Mouse (Mus musculus): ENCODE results near the gene 1700061G19Rik.
"Not testable (repeated sequence)": the region's sequence is repeated elsewhere in the genome, so short reads cannot be mapped to it uniquely, and the experiment has no call there.

Gene 1700061G19Rik

GRCm38 (mm10) chr17:56871767-56872166 lies 3.5 kb upstream of the 1700061G19Rik start:
- no peak for DNase-seq (ENCODE audit: low read depth, low spot score)

- no peak for DNase-seq (ENCODE audit: low read depth, low spot score)
Measured at GRCm38 (mm10) chr17:56872512-56872911, 2.8 kb upstream of the 1700061G19Rik start.

- DNase-seq (ENCODE audit: low read depth, low spot score): no peak
Measured at GRCm38 (mm10) chr17:56874237-56874636, 1.0 kb upstream of the 1700061G19Rik start, which contains the start of gene Acsbg2. Gene Acsbg2 (minus strand): TSS chr17:56874447.

- no peak for DNase-seq (ENCODE audit: low read depth, low spot score)
Measured at GRCm38 (mm10) chr17:56876465-56876864, 1.2 kb downstream of the 1700061G19Rik start.

- no peak for DNase-seq (ENCODE audit: low read depth, low spot score)
Measured at GRCm38 (mm10) chr17:56876981-56877380, 1.7 kb downstream of the 1700061G19Rik start.

- no peak for DNase-seq (ENCODE audit: low read depth, low spot score)
Measured at GRCm38 (mm10) chr17:56877426-56877825, 2.1 kb downstream of the 1700061G19Rik start.

GRCm38 (mm10) chr17:56883612-56884011 lies 8.3 kb downstream of the 1700061G19Rik start:
- no peak for DNase-seq (ENCODE audit: low read depth, low spot score)

GRCm38 (mm10) chr17:56884331-56884730 lies 9.1 kb downstream of the 1700061G19Rik start:
- DNase-seq (ENCODE audit: low read depth, low spot score): no peak

GRCm38 (mm10) chr17:56884809-56885208 lies 9.5 kb downstream of the 1700061G19Rik start:
- no peak for DNase-seq (ENCODE audit: low read depth, low spot score)

- no peak for DNase-seq (ENCODE audit: low read depth, low spot score)
Measured at GRCm38 (mm10) chr17:56888050-56888449, 12.8 kb downstream of the 1700061G19Rik start.

GRCm38 (mm10) chr17:56890018-56890417 lies 14.7 kb downstream of the 1700061G19Rik start:
- DNase-seq (ENCODE audit: low read depth, low spot score): no peak

GRCm38 (mm10) chr17:56895368-56895918 lies 20.2 kb downstream of the 1700061G19Rik start:
- DNase-seq (ENCODE audit: low read depth, low spot score): no peak

GRCm38 (mm10) chr17:56896513-56897129 lies 21.3 kb downstream of the 1700061G19Rik start:
- DNase-seq (ENCODE audit: low read depth, low spot score): no peak

- peak; percentile 70 for DNase-seq (ENCODE audit: low read depth, low spot score)
Measured at GRCm38 (mm10) chr17:56897630-56898195, 22.4 kb downstream of the 1700061G19Rik start.

GRCm38 (mm10) chr17:56902698-56903097 lies 27.4 kb downstream of the 1700061G19Rik start:
- DNase-seq (ENCODE audit: low read depth, low spot score): no peak

GRCm38 (mm10) chr17:56906166-56906565 lies 30.9 kb downstream of the 1700061G19Rik start:
- DNase-seq (ENCODE audit: low read depth, low spot score): no peak

GRCm38 (mm10) chr17:56907096-56907495 lies 31.8 kb downstream of the 1700061G19Rik start:
- DNase-seq (ENCODE audit: low read depth, low spot score): no peak

- DNase-seq (ENCODE audit: low read depth, low spot score): no peak
Measured at GRCm38 (mm10) chr17:56907887-56908286, 32.6 kb downstream of the 1700061G19Rik start.

- DNase-seq (ENCODE audit: low read depth, low spot score): not testable (repeated sequence)
Measured at GRCm38 (mm10) chr17:56909764-56910163, 34.5 kb downstream of the 1700061G19Rik start.

- DNase-seq (ENCODE audit: low read depth, low spot score): no peak
Measured at GRCm38 (mm10) chr17:56913023-56913422, 37.7 kb downstream of the 1700061G19Rik start.

- no peak for DNase-seq (ENCODE audit: low read depth, low spot score)
Measured at GRCm38 (mm10) chr17:56913444-56913843, 38.2 kb downstream of the 1700061G19Rik start.

GRCm38 (mm10) chr17:56917166-56917565 lies 41.9 kb downstream of the 1700061G19Rik start:
- no peak for DNase-seq (ENCODE audit: low read depth, low spot score)

- DNase-seq (ENCODE audit: low read depth, low spot score): no peak
Measured at GRCm38 (mm10) chr17:56919725-56920124, 44.4 kb downstream of the 1700061G19Rik start.
